Mouse (Mus musculus): ENCODE data around the gene Bag1.

The Bag1 gene

GRCm38 (mm10) chr4:40948160-40948708 lies at the start of gene Bag1, which contains the start of gene Chmp5:
TSS of gene Bag1 (minus strand) at chr4:40948294.
TSS of gene Chmp5 (plus strand) at chr4:40948407.
- ATAC-seq (ENCODE audit: low TSS enrichment), result peak; percentile 96

- ATAC-seq (ENCODE audit: low TSS enrichment), result no peak
Observed at GRCm38 (mm10) chr4:40996302-40996701, 48.2 kb upstream of the Bag1 start.

DNA sequence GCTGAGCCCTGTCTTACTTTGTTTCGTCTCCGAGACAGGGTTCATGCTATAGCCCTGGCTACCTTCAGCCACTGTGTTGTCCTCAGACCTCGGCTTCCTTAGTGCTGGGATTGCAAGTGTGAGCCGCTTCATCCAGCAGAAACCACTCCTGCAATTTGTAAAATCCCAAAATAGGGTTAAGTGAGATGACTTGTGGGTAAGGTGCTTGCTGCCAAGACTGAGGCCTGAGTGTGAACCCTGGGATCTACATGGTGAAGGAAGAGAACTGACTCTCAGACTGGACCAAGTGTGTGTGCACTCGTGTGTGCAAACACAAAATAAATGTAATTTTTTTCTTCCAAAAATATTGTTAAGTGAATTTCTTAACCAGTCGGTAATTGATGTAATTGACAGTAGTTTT lies 41.5 kb upstream of the Bag1 start:
- ATAC-seq (ENCODE audit: low TSS enrichment), result no peak

- no peak for ATAC-seq (ENCODE audit: low TSS enrichment)
Observed at GRCm38 (mm10) chr4:40983686-40984085, 35.6 kb upstream of the Bag1 start.

GRCm38 (mm10) chr4:40982486-40982885 lies 34.4 kb upstream of the Bag1 start:
- ATAC-seq (ENCODE audit: low TSS enrichment), result no peak

- ATAC-seq (ENCODE audit: low TSS enrichment), result no peak
Observed at GRCm38 (mm10) chr4:40979430-40979829, 31.3 kb upstream of the Bag1 start.

DNA sequence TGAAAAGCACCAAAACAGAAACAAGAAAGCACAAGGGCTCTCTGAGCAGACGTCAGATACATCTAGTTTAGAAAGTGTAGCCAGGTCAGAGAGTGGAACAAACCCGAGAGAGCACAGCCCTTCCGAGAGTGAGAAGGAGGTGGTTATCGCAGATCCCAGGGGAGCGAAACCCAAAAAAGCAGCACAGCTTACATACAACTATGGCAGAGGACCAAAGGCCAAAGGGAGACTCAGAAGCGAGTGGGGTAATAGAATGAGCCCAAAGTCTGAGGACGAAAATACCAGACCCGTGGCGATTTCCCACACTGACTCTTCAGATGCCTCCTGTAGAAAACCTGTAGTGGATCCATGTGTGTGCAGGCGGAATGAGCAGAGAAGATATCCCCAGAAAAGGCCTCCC lies 28.6 kb upstream of the Bag1 start:
- no peak for ATAC-seq (ENCODE audit: low TSS enrichment)

GRCm38 (mm10) chr4:40975678-40976077 lies 27.6 kb upstream of the Bag1 start:
- ATAC-seq (ENCODE audit: low TSS enrichment), result no peak

DNA sequence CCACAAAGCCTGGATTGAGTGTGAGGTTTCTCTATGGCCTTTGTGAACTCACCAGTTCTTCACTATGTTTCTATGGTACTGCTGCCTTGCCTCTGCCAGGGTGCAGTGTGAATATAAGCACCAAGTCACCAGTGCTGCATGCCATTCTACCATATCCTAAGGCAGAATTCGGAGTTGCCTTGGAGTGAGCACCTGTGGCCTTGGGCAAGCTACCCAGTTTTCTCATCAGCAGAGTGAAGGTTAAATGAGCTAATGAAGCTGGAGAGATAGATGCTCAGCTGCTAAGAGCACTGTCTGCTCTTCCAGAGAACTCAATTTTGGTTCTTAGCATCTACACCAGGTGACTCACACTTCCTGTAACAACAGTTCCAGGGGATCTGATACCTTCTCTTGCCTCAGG lies 25.9 kb upstream of the Bag1 start:
- no peak for ATAC-seq (ENCODE audit: low TSS enrichment)

- no peak for ATAC-seq (ENCODE audit: low TSS enrichment)
Observed at GRCm38 (mm10) chr4:40971744-40972143, 23.6 kb upstream of the Bag1 start.

GRCm38 (mm10) chr4:40970842-40971701 lies 23.0 kb upstream of the Bag1 start, which contains the start of gene Nfx1:
TSS of gene Nfx1 (plus strand) at chr4:40970906.
- ATAC-seq (ENCODE audit: low TSS enrichment), result peak; percentile 89

- peak; percentile 41; the same call in 1 of the 2 replicates for ATAC-seq (ENCODE audit: low TSS enrichment)
Observed at GRCm38 (mm10) chr4:40970592-40970841, 22.4 kb upstream of the Bag1 start.

- ATAC-seq (ENCODE audit: low TSS enrichment), result peak; percentile 1; the same call in 1 of the 2 replicates
Observed at GRCm38 (mm10) chr4:40969781-40970591, 21.9 kb upstream of the Bag1 start.

DNA sequence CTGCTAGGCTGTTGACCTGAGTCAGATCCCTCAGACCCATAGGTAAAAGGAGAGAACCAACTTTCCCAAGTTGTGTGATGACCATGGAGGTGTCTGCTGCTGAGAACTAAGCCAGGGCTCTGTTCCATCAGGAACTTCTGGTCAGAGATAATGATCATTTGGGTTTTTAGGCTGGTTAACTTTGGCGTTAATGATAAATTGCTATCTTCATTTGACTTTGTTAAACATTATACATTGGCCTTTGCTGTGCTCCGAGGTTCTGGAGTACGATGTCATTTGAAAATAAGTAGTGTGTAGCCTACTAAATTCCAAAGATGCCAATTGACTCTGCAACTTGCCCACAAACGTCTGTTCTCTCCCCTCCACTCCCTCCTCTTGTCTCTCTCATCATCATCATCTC lies 21.1 kb upstream of the Bag1 start:
- ATAC-seq (ENCODE audit: low TSS enrichment), result no peak

DNA sequence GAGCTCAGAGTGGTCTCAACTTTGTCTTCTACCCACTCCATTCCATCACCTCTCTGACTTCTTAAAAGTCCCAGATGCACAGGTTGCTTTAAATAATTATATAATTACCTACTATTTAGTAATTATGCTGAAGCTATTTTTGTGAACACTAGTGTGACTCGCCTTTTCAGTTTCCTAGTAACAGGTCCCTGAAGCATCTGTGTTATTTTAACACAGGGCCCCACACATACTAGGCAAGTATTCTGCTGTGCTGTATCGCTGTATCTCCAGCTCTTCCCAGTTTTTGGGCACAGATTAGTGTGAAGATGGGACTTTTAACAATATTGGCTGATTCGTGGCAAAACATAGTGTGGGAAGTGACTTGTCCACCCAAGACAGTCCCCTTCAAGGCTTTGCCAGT lies 15.4 kb upstream of the Bag1 start:
- ATAC-seq (ENCODE audit: low TSS enrichment), result no peak

GRCm38 (mm10) chr4:40955942-40956341 lies 7.8 kb upstream of the Bag1 start:
- ATAC-seq (ENCODE audit: low TSS enrichment), result no peak

GRCm38 (mm10) chr4:40953521-40953920 lies 5.4 kb upstream of the Bag1 start:
- ATAC-seq (ENCODE audit: low TSS enrichment), result no peak

DNA sequence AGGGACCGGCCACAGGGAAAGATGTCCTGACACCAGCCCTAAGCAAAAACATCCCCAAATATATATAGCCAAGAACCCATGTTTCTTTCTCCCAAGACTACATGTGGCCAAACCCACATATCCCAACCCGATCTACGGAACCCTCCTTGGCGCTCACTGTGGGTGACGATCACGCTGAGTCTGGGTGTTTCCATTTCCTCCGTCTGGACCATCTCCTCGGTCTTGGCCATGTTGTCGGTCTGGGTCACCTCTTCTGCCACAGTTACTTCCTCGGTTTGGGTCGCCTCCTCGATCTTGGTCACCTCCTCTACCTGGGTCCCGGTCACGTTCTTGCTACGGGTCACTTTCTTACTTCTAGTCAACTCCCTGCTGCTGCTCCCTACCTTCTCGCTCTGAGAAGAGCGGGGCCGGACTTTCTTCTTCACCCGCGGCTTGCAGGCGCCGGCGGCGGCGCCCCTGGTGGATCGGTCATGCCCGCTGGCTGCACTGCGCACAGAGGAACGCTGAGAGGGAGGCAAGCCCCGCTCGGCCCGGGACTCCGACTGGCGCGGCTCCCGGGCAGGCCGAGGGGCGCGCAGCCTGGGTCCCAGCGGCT lies 432 bp downstream of the Bag1 start:
- ATAC-seq (ENCODE audit: low TSS enrichment), result peak; percentile 59

- no peak for ATAC-seq (ENCODE audit: low TSS enrichment)
Observed at GRCm38 (mm10) chr4:40946516-40947121, 1.5 kb downstream of the Bag1 start.

GRCm38 (mm10) chr4:40943651-40944050 lies 4.4 kb downstream of the Bag1 start:
- ATAC-seq (ENCODE audit: low TSS enrichment), result no peak

- ATAC-seq (ENCODE audit: low TSS enrichment), result no peak
Observed at GRCm38 (mm10) chr4:40938793-40939192, 9.3 kb downstream of the Bag1 start.

Measured in frontal cortex, adult (tissue).